Mouse (Mus musculus) cerebellum, adult 2 months (tissue): ENCODE results near the gene Ostf1.

Experiments used
- CTCF ChIP-seq: fragments of 200-500 bp; IDR thresholded peaks from 2 replicates; pipeline ENCODE4 v1.5.1; 2011; ENCODE audit warnings: low read depth, mild to moderate bottlenecking, control low read depth, low read length, moderate library complexity, borderline replicate concordance; ENCODE audit not compliant: insufficient read depth
- POLR2A ChIP-seq: fragments of 200-500 bp; IDR thresholded peaks from 2 replicates; pipeline ENCODE4 v1.6.1; 2011; ENCODE audit warnings: low read length, control low read depth, borderline replicate concordance; ENCODE audit not compliant: insufficient read depth

DNA sequence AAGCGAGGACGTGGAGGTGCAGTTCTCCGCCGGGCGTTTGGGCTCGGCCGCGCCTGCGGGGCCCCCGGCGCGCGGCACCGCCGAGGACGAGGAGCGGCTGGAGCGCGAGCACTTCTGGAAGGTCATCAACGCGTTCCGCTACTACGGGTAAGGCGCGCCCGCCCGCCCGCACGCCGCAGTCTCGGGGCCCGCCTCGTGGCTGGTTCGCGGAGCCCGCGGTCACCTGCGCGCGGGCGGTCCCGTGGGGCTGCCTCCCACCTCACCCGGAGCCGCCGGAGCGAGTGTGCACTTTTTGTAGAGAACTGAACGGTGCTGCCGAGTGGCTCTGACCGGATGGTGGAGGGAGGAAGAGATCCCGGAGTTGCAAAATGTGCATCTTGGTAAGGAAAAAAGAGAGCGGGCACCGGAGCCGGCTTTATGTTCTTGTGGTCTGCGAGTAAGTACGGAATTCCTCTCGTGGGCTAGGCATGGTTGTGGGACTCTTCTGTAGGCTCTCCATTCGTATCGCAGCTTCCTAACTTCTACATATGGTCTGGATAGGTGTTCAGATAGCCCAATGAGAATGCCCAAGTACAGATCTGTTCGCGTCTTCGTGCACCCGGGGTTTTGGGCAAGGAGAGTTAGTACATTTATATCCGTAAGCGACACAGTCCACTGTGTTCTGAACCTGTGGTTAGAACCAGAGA is 39.6 kb upstream of the Ostf1 start:
- TF ChIP-seq CTCF (no peak), POLR2A (no peak)
